Mouse (Mus musculus) kidney, postnatal 0 days (tissue): ENCODE measurements around the gene Aloxe3. TPM values are rescaled to one million over a fixed set of nuclear protein-coding genes. Genes with fewer than 3 reads are reported as not detected.

Experiments used
- ATAC-seq: fragments of 200-750 bp; cut with Nextera tagmentation; replicated peaks from 2 replicates; pipeline ENCODE4 v1.8.0; 2017; ENCODE audit warnings: low read depth, moderate number of reproducible peaks, moderate TSS enrichment, moderate library complexity; ENCODE audit not compliant: low FRiP score
- DNase-seq: peaks from one replicate; pipeline ENCODE4 v3.0.0-alpha.2; 2016; ENCODE audit warnings: low spot score
- H3K27ac ChIP-seq: fragments of 300-500 bp; sonication (generic); 2 replicates; pipeline ENCODE4 v1.5.1; 2014; ENCODE audit warnings: mild to moderate bottlenecking
- H3K27me3 ChIP-seq: fragments of 300-500 bp; sonication (generic); 2 replicates; pipeline ENCODE4 v1.6.1; 2014; ENCODE audit warnings: low read length, mixed read lengths; ENCODE audit not compliant: insufficient read depth
- H3K36me3 ChIP-seq: fragments of 300-500 bp; sonication (generic); 2 replicates; pipeline ENCODE4 v1.6.1; 2014; ENCODE audit warnings: low read length, mixed read lengths; ENCODE audit not compliant: insufficient read depth
- H3K4me1 ChIP-seq: fragments of 300-500 bp; sonication (generic); replicated peaks from 2 replicates; pipeline ENCODE4 v1.6.1; 2014; ENCODE audit warnings: antibody characterized with exemption, low read length, mixed read lengths; ENCODE audit not compliant: insufficient read depth
- H3K4me2 ChIP-seq: fragments of 300-500 bp; sonication (generic); 2 replicates; pipeline ENCODE4 v1.6.1; 2014; ENCODE audit warnings: mild to moderate bottlenecking, low read length, moderate library complexity, mixed read lengths
- H3K4me3 ChIP-seq: fragments of 300-500 bp; sonication (generic); replicated peaks from 2 replicates; pipeline ENCODE4 v1.5.1; 2014; ENCODE audit warnings: low read depth, low read length
- H3K9ac ChIP-seq: fragments of 300-500 bp; sonication (generic); 2 replicates; pipeline ENCODE4 v1.6.1; 2014; ENCODE audit warnings: low read depth, low read length
- H3K9me3 ChIP-seq: fragments of 300-500 bp; sonication (generic); replicated peaks from 2 replicates; pipeline ENCODE4 v1.6.1; 2016; ENCODE audit warnings: low read length, inconsistent platforms, mixed read lengths
- CTCF ChIP-seq: IDR thresholded peaks from 2 replicates; pipeline ENCODE4 v1.5.1; 2016; ENCODE audit warnings: antibody characterized with exemption, low read depth, mild to moderate bottlenecking, moderate library complexity
- WGBS: fragments of 180-500 bp; shearing (Covaris S2); extraction: QIAGEN DNeasy Blood & Tissue Kit; methylation state at CpG from one replicate; pipeline ENCODE4 v1.1.7; 2014; 5-methylcytosine and 5-hydroxymethylcytosine counted together
- polyA plus RNA-seq: library from polyadenylated mRNA; unstranded; fragments of >200 nt; fragmentation: Nextera tagmentation; extraction: Ambion mirVana; gene quantifications from 2 replicates; pipeline ENCODE4 v1.2.1, GENCODE M21; 2015

The Aloxe3 gene
- polyA plus RNA-seq, 1 experiment from 2014 or later = 0.54 TPM

DNA sequence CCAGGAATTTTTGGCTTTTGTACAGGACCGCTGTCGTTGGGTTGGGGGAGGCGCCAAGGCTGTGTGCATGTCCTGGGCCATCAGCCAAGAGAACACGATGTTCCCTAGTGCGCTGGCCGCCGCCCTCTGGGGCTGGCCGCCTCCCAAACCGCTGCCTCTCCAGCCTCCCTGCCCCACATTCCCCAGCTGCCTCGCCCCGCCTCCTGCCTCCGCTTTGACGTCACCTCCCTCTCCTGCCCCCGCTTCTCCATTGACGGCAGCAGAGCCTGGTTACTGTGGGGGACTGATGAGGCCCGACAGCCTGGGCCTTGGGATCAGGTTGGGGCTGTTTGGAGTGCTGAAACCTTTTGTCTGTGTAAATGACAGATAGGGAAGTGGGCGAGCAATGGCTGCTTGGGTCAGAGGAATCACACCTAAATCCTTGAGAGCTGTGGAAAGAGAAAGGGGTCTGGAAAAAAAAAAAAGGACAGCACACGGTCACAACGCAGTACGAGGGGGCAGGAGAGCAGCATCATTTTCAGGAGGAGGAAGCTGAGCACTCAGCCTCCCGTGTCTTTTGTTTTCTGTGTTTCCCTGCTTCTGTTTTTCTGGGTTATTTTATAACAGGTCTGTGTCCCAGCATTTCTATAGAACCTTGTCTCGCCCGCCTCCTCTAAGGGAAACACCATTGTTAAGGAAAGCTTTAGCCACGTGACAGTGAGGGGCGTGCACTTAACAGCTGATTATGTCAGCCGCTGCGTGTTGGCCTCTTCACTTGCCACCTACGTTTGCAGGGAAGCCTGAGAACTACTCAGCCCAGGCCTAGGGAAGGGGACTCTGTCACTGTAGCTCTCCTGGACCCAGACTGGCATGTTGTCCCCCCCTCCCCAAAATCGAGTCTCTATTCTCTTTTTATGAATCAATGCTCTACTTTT is 28.5 kb upstream of the Aloxe3 start:
- H3K9me3 ChIP-seq = no peaks in the 10 kb centered on the region
- H3K27ac ChIP-seq = peak overlapping the region; percentile 98
- DNase-seq = peak; percentile 99
- H3K9ac ChIP-seq = peak overlapping the region; percentile 84
- peaks cover 20% of the 10 kb centered on the region; the same call in 1 of the 2 replicates for H3K4me1 ChIP-seq
- WGBS = 3% methylated on average over 29 of the region's 29 CpGs
- peaks cover 21% of the 10 kb centered on the region for H3K36me3 ChIP-seq
- no peak for TF ChIP-seq CTCF
- peak overlapping the region; percentile 59 for H3K4me2 ChIP-seq
- peak overlapping the region; percentile 58 for H3K4me3 ChIP-seq
- peak; percentile 48 for ATAC-seq
- no peaks in the 10 kb centered on the region for H3K27me3 ChIP-seq

DNA sequence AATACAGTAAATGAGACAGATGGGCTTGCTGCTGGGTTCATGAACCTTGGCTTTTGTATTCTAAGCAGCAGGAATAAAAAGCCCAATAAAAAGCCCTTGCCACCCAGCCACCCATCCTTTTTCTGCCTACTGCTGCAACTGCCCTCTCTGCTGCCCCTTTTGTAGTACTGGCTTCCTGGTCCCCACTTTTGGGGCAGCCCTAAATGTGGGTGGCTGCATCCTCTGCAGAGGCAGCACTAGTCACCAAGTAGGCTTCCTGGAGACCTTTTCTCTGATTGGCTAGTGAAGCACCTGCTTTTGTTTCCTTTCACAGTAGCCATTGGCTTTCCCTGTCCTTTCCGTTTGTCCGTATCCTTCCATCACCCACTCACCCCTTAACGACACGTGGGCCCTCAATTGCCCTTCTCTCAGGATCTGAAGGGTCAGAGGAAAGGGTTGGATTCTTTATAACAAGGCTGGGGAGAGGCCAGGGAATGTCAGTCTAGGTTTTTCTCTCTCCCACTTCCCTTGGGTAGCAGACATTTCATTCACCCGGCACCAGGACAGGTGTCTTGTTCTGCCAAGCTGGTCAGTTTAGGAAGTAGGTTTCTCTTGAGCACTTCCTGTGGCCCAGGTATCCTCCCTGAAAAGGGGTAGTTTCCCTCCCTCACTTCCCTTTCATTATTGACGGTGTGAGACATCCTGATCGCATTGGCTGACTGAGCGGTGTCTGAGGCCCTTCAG is 27.5 kb upstream of the Aloxe3 start:
- ATAC-seq = no peak
- DNase-seq = no peak
- WGBS = 15% methylated on average over 8 of the region's 8 CpGs

DNA sequence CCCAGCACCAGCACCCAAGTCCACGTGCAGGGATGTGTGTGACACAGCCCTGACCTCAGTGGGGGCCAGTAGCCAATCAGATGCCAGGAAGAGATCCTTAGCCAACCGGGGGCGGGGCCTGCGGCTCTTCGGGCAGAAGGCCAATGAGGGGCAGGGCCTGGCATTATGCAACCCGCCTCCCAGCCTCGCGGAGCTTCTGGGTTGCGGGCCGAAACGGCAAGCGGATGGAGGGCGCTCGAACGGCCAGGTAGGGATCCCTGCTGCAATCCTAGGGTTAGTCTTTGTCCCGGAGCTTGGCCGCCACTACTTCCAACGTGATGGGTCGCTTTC is 27.0 kb upstream of the Aloxe3 start:
- Histone ChIP-seq H3K4me3 (peak overlapping the region; percentile 38), H3K27me3 (no peaks in the 10 kb centered on the region), H3K36me3 (peaks cover 33% of the 10 kb centered on the region), H3K9me3 (no peaks in the 10 kb centered on the region), H3K9ac (peak overlapping the region; percentile 58), H3K4me2 (peak overlapping the region; percentile 59), H3K4me1 (peaks cover 20% of the 10 kb centered on the region; the same call in 1 of the 2 replicates), H3K27ac (peak overlapping the region; percentile 98)
- DNase-seq (peak; percentile 95), ATAC-seq (peak; percentile 6; the same call in 1 of the 2 replicates)
- TF ChIP-seq CTCF = 0 out of 2 replicates have a peak, but pooled peaks have one; percentile 7
- under 1% methylated on average over 19 of the region's 19 CpGs for WGBS

More for the DNA sequence above, 27.5 kb upstream of the Aloxe3 start:
- no peaks in the 10 kb centered on the region for H3K9me3 ChIP-seq
- peak overlapping the region; percentile 98 for H3K27ac ChIP-seq
- peaks cover 28% of the 10 kb centered on the region for H3K36me3 ChIP-seq
- H3K9ac ChIP-seq = no peak overlapping the region; the same call in 1 of the 2 replicates
- peak overlapping the region; percentile 58 for H3K4me3 ChIP-seq
- peaks cover 20% of the 10 kb centered on the region; the same call in 1 of the 2 replicates for H3K4me1 ChIP-seq
- H3K4me2 ChIP-seq = peak overlapping the region; percentile 59
- no peak for TF ChIP-seq CTCF
- H3K27me3 ChIP-seq = no peaks in the 10 kb centered on the region

DNA sequence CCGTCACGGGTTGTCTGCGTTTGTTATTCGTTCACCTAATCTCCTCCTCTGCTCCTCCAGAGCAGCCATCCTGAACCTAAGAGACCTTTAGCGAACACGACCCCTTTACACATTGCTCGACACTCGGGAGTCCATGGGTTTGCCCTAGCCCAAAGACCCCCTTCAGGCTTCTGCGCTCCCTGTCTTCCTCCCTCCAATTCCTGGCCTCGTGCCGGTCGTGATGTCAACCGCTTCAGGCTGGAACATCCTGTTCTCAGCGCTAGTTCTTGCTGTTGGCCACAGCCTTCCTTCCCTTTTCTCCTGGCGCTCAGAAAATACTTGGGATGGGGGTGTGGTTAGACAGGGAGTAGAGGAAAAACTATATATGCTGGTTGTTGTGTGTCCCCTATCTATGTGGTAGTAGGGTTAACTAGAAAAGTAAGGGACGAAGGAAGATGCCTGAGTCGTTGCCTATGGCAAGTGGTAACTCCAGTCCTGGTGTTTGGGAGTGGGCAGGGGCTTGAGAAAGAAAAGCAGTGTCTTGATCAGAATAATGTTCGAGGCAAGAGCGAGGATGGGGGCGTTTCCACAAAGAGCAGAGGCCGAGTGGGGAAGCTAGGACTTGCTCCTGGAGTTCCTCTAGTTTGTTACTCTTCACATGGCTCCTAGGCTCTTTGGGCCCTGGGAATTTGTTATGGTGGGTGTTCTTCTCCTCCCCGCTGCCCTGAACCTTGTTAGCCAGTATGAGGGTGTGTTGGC is 26.4 kb upstream of the Aloxe3 start:
- Histone ChIP-seq H3K4me1 (peaks cover 20% of the 10 kb centered on the region; the same call in 1 of the 2 replicates), H3K27me3 (no peaks in the 10 kb centered on the region), H3K4me3 (peak overlapping the region; percentile 38), H3K9ac (peak overlapping the region; percentile 58), H3K27ac (peak overlapping the region; percentile 98), H3K36me3 (peaks cover 39% of the 10 kb centered on the region), H3K9me3 (no peaks in the 10 kb centered on the region), H3K4me2 (peak overlapping the region; percentile 59)
- 0% methylated on average over 22 of the region's 22 CpGs for WGBS
- ATAC-seq = no peak
- DNase-seq = peak; percentile 85
- peak; percentile 5; the same call in 1 of the 2 replicates for TF ChIP-seq CTCF

DNA sequence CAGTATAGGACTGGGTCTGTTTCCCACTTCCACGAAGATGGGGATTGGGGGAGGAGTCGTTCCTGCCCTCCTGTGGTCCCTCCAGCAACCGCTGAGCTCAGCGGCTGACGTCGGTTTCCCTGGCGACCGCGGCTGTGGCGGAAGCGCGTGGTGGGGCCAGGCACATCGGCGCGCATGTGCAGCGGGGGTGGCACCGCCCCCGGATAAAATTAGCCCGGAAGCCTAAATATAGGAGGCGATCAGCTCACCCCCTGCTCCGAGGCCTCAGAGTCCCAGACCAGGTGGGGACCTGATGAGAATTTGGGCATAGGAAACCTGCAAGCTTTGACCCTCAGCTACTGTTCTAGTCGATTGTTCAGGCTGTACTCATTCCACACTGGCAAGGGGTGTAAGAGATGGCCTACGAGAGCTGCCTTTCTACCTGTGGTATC is 25.8 kb upstream of the Aloxe3 start:
- Histone ChIP-seq H3K27ac (peak overlapping the region; percentile 98), H3K9ac (peak overlapping the region; percentile 58; the same call in 1 of the 2 replicates), H3K9me3 (no peaks in the 10 kb centered on the region), H3K27me3 (no peaks in the 10 kb centered on the region), H3K4me3 (peak overlapping the region; percentile 38), H3K4me1 (peaks cover 20% of the 10 kb centered on the region; the same call in 1 of the 2 replicates), H3K36me3 (peaks cover 45% of the 10 kb centered on the region), H3K4me2 (peak overlapping the region; percentile 59)
- DNase-seq (peak; percentile 96), ATAC-seq (peak; percentile 6; the same call in 1 of the 2 replicates)
- WGBS = under 1% methylated on average over 23 of the region's 23 CpGs
- TF ChIP-seq CTCF = peak; percentile 23; the same call in 1 of the 2 replicates
